Mouse (Mus musculus): Measurements from ENCODE around the gene Spata45. TPM values are rescaled to one million over a fixed set of nuclear protein-coding genes. Genes with fewer than 3 reads are reported as not detected.
A peak's percentile ranks its signal among the peaks of the same experiment; 100 is the strongest.

Spata45 gene
- polyA plus RNA-seq, 1 experiment, result not detected

DNA sequence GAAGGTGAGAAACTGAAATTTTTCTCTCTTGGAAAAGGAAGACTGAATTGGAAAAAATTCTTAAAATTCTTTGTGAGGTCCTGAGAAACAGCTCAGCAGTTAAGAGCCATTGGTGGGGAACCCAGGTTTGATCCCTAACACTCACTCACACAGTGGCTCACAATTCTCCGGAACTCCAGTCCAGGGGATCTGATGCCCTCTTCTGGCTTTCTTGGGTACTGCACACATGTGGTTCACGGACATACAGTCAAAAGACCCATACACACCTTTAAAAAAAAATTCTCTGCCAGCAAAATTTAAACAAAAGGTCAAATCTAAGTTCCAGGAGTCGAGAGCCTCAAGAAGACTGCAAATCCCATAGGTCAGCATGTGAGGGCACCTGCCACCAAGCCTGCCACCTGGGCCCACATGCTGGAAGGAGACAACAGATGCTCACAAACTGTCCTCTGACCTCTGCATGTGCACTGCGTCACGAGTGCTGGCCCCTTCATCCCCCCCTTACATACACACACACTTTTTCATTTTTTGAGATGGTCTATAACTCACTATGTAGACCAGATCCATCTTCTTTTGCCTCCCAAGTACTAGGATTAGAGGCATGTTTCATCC lies 48.6 kb downstream of the Spata45 start:
- Histone ChIP-seq H3K4me3 (ENCODE audit: insufficient read depth, low read depth, low read length) (no peak overlapping the region), H3K36me3 (ENCODE audit: control insufficient read depth, insufficient read depth, low read length) (no peaks in the 10 kb centered on the region), H3K27me3 (replicated peaks; ENCODE audit: control insufficient read depth, insufficient read depth, low read length) (no peaks in the 10 kb centered on the region), H3K4me1 (ENCODE audit: control insufficient read depth, insufficient read depth, low read length) (no peaks in the 10 kb centered on the region), H3K27ac (ENCODE audit: insufficient read depth, low read depth, low read length) (no peak overlapping the region)
- 72% methylated on average over 5 of the region's 5 CpGs for WGBS
- peak; percentile 65 for DNase-seq
- TF ChIP-seq CTCF (conservative IDR thresholded peaks at IDR 0.05; ENCODE audit: insufficient read depth, insufficient read length, low read depth, low read length) (peak; percentile 64), POLR2A (IDR thresholded peaks at IDR 0.05; ENCODE audit: low read depth, low read length) (no peak)

GRCm38 (mm10) chr1:191085597-191085996 lies 49.2 kb downstream of the Spata45 start:
- 71% methylated on average over 12 of the region's 12 CpGs for WGBS
- DNase-seq, result peak; percentile 15
- TF ChIP-seq POLR2A (IDR thresholded peaks at IDR 0.05; ENCODE audit: low read depth, low read length) (no peak), CTCF (conservative IDR thresholded peaks at IDR 0.05; ENCODE audit: insufficient read depth, insufficient read length, low read depth, low read length) (no peak)
- Histone ChIP-seq H3K27ac (ENCODE audit: insufficient read depth, low read depth, low read length) (no peak overlapping the region), H3K36me3 (ENCODE audit: control insufficient read depth, insufficient read depth, low read length) (no peaks in the 10 kb centered on the region), H3K4me1 (ENCODE audit: control insufficient read depth, insufficient read depth, low read length) (no peaks in the 10 kb centered on the region), H3K27me3 (replicated peaks; ENCODE audit: control insufficient read depth, insufficient read depth, low read length) (no peaks in the 10 kb centered on the region), H3K4me3 (ENCODE audit: insufficient read depth, low read depth, low read length) (no peak overlapping the region)

GRCm38 (mm10) chr1:191086304-191086878 lies 50.0 kb downstream of the Spata45 start:
- WGBS, result 75% methylated on average over 7 of the region's 7 CpGs
- TF ChIP-seq CTCF (conservative IDR thresholded peaks at IDR 0.05; ENCODE audit: insufficient read depth, insufficient read length, low read depth, low read length) (no peak), POLR2A (IDR thresholded peaks at IDR 0.05; ENCODE audit: low read depth, low read length) (no peak)
- DNase-seq, result peak; percentile 34
- Histone ChIP-seq H3K36me3 (ENCODE audit: control insufficient read depth, insufficient read depth, low read length) (no peaks in the 10 kb centered on the region), H3K27me3 (replicated peaks; ENCODE audit: control insufficient read depth, insufficient read depth, low read length) (no peaks in the 10 kb centered on the region), H3K27ac (ENCODE audit: insufficient read depth, low read depth, low read length) (no peak overlapping the region), H3K4me1 (ENCODE audit: control insufficient read depth, insufficient read depth, low read length) (no peaks in the 10 kb centered on the region), H3K4me3 (ENCODE audit: insufficient read depth, low read depth, low read length) (no peak overlapping the region)

DNA sequence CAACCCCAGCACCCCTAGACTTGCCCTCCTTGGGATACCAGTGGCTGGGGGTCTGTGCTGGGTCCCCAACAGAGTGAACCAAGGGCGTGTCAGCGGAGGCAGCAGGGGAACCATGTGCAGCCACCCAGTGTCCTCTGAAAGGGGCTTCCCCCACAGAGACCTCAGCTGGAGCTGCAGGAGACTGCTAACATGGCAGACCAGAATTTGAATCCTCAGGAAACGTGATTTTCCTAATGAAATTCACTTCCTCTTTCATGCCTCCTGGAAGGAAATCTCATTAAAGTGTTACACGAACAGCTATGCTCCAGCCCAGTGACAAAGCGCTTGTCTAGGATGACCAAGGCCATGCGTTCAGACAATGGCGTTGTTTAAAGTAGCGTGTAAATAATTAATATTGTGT lies 50.5 kb downstream of the Spata45 start:
- Histone ChIP-seq H3K27ac (ENCODE audit: insufficient read depth, low read depth, low read length) (no peak overlapping the region), H3K4me1 (ENCODE audit: control insufficient read depth, insufficient read depth, low read length) (no peaks in the 10 kb centered on the region), H3K4me3 (ENCODE audit: insufficient read depth, low read depth, low read length) (no peak overlapping the region), H3K27me3 (replicated peaks; ENCODE audit: control insufficient read depth, insufficient read depth, low read length) (no peaks in the 10 kb centered on the region), H3K36me3 (ENCODE audit: control insufficient read depth, insufficient read depth, low read length) (no peaks in the 10 kb centered on the region)
- DNase-seq, result no peak
- no peak for TF ChIP-seq POLR2A (IDR thresholded peaks at IDR 0.05; ENCODE audit: low read depth, low read length)
- TF ChIP-seq CTCF (conservative IDR thresholded peaks at IDR 0.05; ENCODE audit: insufficient read depth, insufficient read length, low read depth, low read length), result no peak
- 83% methylated on average over 8 of the region's 8 CpGs for WGBS

- no peak for DNase-seq
- H3K4me3 ChIP-seq (ENCODE audit: insufficient read depth, low read depth, low read length), result no peak overlapping the region
- H3K4me1 ChIP-seq (ENCODE audit: control insufficient read depth, insufficient read depth, low read length), result no peaks in the 10 kb centered on the region
- H3K27ac ChIP-seq (ENCODE audit: insufficient read depth, low read depth, low read length), result no peak overlapping the region
- WGBS, result 83% methylated on average over 5 of the region's 5 CpGs
- TF ChIP-seq POLR2A (IDR thresholded peaks at IDR 0.05; ENCODE audit: low read depth, low read length) (no peak), CTCF (conservative IDR thresholded peaks at IDR 0.05; ENCODE audit: insufficient read depth, insufficient read length, low read depth, low read length) (no peak)
- no peaks in the 10 kb centered on the region for H3K27me3 ChIP-seq (replicated peaks; ENCODE audit: control insufficient read depth, insufficient read depth, low read length)
- H3K36me3 ChIP-seq (ENCODE audit: control insufficient read depth, insufficient read depth, low read length), result no peaks in the 10 kb centered on the region
These were observed 51.5 kb downstream of the Spata45 start for GRCm38 (mm10) chr1:191087955-191088354.

DNA sequence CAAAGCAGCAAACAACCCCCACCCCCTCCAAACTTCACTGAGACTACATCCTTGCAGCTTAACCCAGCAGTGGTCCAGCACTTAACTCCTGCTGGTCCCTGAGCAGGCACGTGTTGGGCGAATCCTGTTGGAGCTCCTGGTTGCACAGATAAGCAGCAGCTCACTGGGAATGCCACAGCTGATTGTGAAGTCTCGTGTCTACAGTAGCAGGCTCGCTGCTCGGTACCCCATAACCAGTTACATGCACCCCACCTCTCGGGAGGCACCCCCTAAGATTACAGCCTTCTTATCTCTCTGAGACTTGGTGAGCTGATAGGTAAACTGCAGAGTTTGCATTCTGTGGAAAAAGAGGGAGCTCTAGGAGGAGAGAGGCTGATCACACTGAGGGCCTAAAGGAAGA lies 52.9 kb downstream of the Spata45 start:
- Histone ChIP-seq H3K4me1 (ENCODE audit: control insufficient read depth, insufficient read depth, low read length) (no peaks in the 10 kb centered on the region), H3K27ac (ENCODE audit: insufficient read depth, low read depth, low read length) (no peak overlapping the region), H3K27me3 (replicated peaks; ENCODE audit: control insufficient read depth, insufficient read depth, low read length) (no peaks in the 10 kb centered on the region), H3K4me3 (ENCODE audit: insufficient read depth, low read depth, low read length) (no peak overlapping the region), H3K36me3 (ENCODE audit: control insufficient read depth, insufficient read depth, low read length) (no peaks in the 10 kb centered on the region)
- WGBS, result 88% methylated on average over 6 of the region's 6 CpGs
- DNase-seq, result no peak
- TF ChIP-seq POLR2A (IDR thresholded peaks at IDR 0.05; ENCODE audit: low read depth, low read length) (no peak), CTCF (conservative IDR thresholded peaks at IDR 0.05; ENCODE audit: insufficient read depth, insufficient read length, low read depth, low read length) (no peak)

- no peak overlapping the region for H3K27ac ChIP-seq (ENCODE audit: insufficient read depth, low read depth, low read length)
- TF ChIP-seq POLR2A (IDR thresholded peaks at IDR 0.05; ENCODE audit: low read depth, low read length) (no peak), CTCF (conservative IDR thresholded peaks at IDR 0.05; ENCODE audit: insufficient read depth, insufficient read length, low read depth, low read length) (no peak)
- no peaks in the 10 kb centered on the region for H3K27me3 ChIP-seq (replicated peaks; ENCODE audit: control insufficient read depth, insufficient read depth, low read length)
- DNase-seq, result peak; percentile 28
- H3K4me1 ChIP-seq (ENCODE audit: control insufficient read depth, insufficient read depth, low read length), result no peaks in the 10 kb centered on the region
- 47% methylated on average over 8 of the region's 8 CpGs for WGBS
- no peaks in the 10 kb centered on the region for H3K36me3 ChIP-seq (ENCODE audit: control insufficient read depth, insufficient read depth, low read length)
- no peak overlapping the region for H3K4me3 ChIP-seq (ENCODE audit: insufficient read depth, low read depth, low read length)
These were observed 55.6 kb downstream of the Spata45 start for GRCm38 (mm10) chr1:191092050-191092449.

Other genes starting within 250 kb of the Spata45 start
- gene Rps6kc1, start 124.9 kb upstream of the Spata45 start, polyA plus RNA-seq (2012; rRNA removed), result 5.8 and 8.3 TPM in 2 replicates
- gene Angel2, start 111.5 kb upstream of the Spata45 start, polyA plus RNA-seq (2012; rRNA removed), result 26.6 and 29.6 TPM in 2 replicates
- 0.15 and 0.22 TPM in 2 replicates for gene Vash2, start 57.3 kb upstream of the Spata45 start, polyA plus RNA-seq (2012; rRNA removed)
- gene Flvcr1, start 10.5 kb upstream of the Spata45 start, polyA plus RNA-seq (2012; rRNA removed), result 10.8 and 16.1 TPM in 2 replicates
- 8.1 and 10.4 TPM in 2 replicates for gene Tatdn3, start 26.3 kb downstream of the Spata45 start, polyA plus RNA-seq (2012; rRNA removed)
- gene Nsl1, start 26.4 kb downstream of the Spata45 start, polyA plus RNA-seq (2012; rRNA removed), result 0.31 and 0.43 TPM in 2 replicates
- gene Batf3, start 61.2 kb downstream of the Spata45 start, polyA plus RNA-seq (2012; rRNA removed), result 4.1 and 4.9 TPM in 2 replicates
- not detected in 2 replicates for gene Fam71a, start 128.2 kb downstream of the Spata45 start, polyA plus RNA-seq (2012; rRNA removed)
- gene Atf3, start 181.4 kb downstream of the Spata45 start, polyA plus RNA-seq (2012; rRNA removed), result 1.2 and 1.5 TPM in 2 replicates

Measured in kidney, adult 2 months (tissue).